19 mouse cellular contexts compared by ENCODE assay signal in the genomic region with DNA sequence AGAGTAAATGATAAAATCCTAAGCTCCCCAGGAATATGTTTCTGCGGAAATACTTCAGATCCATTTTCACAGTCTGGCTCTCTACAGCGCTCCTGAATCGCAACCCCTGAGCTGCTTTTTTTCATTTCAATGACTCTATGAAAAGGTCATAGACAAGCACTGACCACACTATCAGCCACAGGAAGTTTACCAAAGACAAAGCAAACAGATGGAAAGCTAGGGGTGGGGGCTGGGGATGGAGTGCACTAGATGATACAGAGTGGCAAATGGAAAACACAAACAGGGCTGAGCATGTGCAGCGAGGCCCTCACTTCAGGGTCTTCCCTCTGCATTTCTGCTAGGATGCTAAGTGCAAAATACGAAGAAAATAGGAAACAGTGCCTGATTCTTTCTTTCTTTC. TPM values are rescaled to one million over a fixed set of nuclear protein-coding genes. Genes with fewer than 3 reads are reported as not detected.
DNase-seq lines count a peak whose midpoint lies in the region; ATAC-seq and TF ChIP-seq lines count a peak whose summit lies in the region.
"Had no signal": no experiment of that assay in that cellular context is flagged by ENCODE, and none has a peak within 500 bp of the region (broad histone marks: within the 10 kb centered on the region; RNA-seq: fewer than 3 reads in every experiment).

No protein-coding gene starts in this region.

- no peak overlapping the region for H3K4me2 ChIP-seq in liver, postnatal 0 days (ENCODE audit: low read depth, low read length)
- H3K4me2 ChIP-seq in liver, embryonic 13.5 days: no peak overlapping the region
- no peak overlapping the region for H3K4me2 ChIP-seq in intestine, embryonic 16.5 days (ENCODE audit: low read depth, low read length)
- H3K4me2 ChIP-seq: embryonic facial prominence, embryonic 15.5 days; forebrain, embryonic 15.5 days; hindbrain, embryonic 14.5 days had no signal

- H3K36me3 ChIP-seq in liver, postnatal 0 days (replicated peaks; ENCODE audit: insufficient read depth, low read length): no peaks in the 10 kb centered on the region
- no peaks in the 10 kb centered on the region for H3K36me3 ChIP-seq in liver, embryonic 13.5 days
- H3K36me3 ChIP-seq in intestine, embryonic 16.5 days (ENCODE audit: control insufficient read depth, insufficient read depth, low read length): no peaks in the 10 kb centered on the region

- no peak overlapping the region for H3K9ac ChIP-seq in liver, postnatal 0 days (replicated peaks)
- H3K9ac ChIP-seq in liver, embryonic 13.5 days: no peak overlapping the region
- no peak overlapping the region for H3K9ac ChIP-seq in intestine, embryonic 16.5 days (ENCODE audit: low read depth, low read length)
- H3K9ac ChIP-seq: embryonic facial prominence, embryonic 15.5 days; forebrain, embryonic 15.5 days; hindbrain, embryonic 14.5 days had no signal

- no peaks in the 10 kb centered on the region for H3K27me3 ChIP-seq in liver, postnatal 0 days (ENCODE audit: insufficient read depth, low read length)
- no peaks in the 10 kb centered on the region for H3K27me3 ChIP-seq in liver, embryonic 13.5 days
- no peaks in the 10 kb centered on the region for H3K27me3 ChIP-seq in intestine, embryonic 16.5 days (replicated peaks; ENCODE audit: control insufficient read depth, insufficient read depth, low read length)
- H3K27me3 ChIP-seq: embryonic facial prominence, embryonic 15.5 days; forebrain, embryonic 15.5 days had no signal

- no peak overlapping the region for H3K4me3 ChIP-seq in liver, postnatal 0 days (ENCODE audit: low read depth, low read length)
- no peak overlapping the region for H3K4me3 ChIP-seq in liver, embryonic 13.5 days (replicated peaks)
- no peak overlapping the region for H3K4me3 ChIP-seq in intestine, embryonic 16.5 days (ENCODE audit: low read length)
- H3K4me3 ChIP-seq: embryonic facial prominence, embryonic 15.5 days; forebrain, embryonic 15.5 days had no signal

- no peak overlapping the region for H3K27ac ChIP-seq in liver, postnatal 0 days (ENCODE audit: low read depth)
- no peak overlapping the region for H3K27ac ChIP-seq in liver, embryonic 13.5 days
- H3K27ac ChIP-seq in intestine, embryonic 16.5 days (ENCODE audit: low read length): no peak overlapping the region
- H3K27ac ChIP-seq: embryonic facial prominence, embryonic 15.5 days; forebrain, embryonic 15.5 days; hindbrain, embryonic 14.5 days had no signal

- no peak for TF ChIP-seq CTCF in liver, postnatal 0 days (IDR thresholded peaks at IDR 0.05; ENCODE audit: low read depth)

- peak; percentile 12 for DNase-seq in embryo, embryonic 10.5 days (ENCODE audit: low spot score)
- no peak for DNase-seq in embryo, embryonic 11 days
- peak; percentile 14 for DNase-seq in liver
- no peak for DNase-seq in liver, postnatal 0 days
- DNase-seq in 416B (ENCODE audit: low read depth): peak; percentile 65
- no peak for DNase-seq in liver, embryonic 13.5 days
- DNase-seq: adrenal gland, postnatal 14 days; cerebellum, adult 11-12 months; cerebellum, adult 9-10 months; cerebellum, postnatal 25 days; gastrocnemius, postnatal 36 days; heart, adult 18-20 months; heart, postnatal 14 days had no signal

- ATAC-seq in liver, postnatal 0 days: no peak
- peak; percentile 62 for ATAC-seq in liver, embryonic 13.5 days (ENCODE audit: low read depth)
- ATAC-seq in intestine, embryonic 16.5 days: no peak
- no peak for ATAC-seq in erythroblast, adult 5-6 weeks (replicated peaks; ENCODE audit: low FRiP score, poor library complexity, severe bottlenecking)
- ATAC-seq: activated CD4-positive, CD25-positive, alpha-beta regulatory T cell, adult 4 months; forebrain, embryonic 15.5 days had no signal

- H3K4me1 ChIP-seq in liver, postnatal 0 days (ENCODE audit: insufficient read depth): no peaks in the 10 kb centered on the region
- H3K4me1 ChIP-seq in liver, embryonic 13.5 days (replicated peaks): no peaks in the 10 kb centered on the region
- H3K4me1 ChIP-seq in intestine, embryonic 16.5 days (ENCODE audit: control insufficient read depth, insufficient read depth, low read length): no peaks in the 10 kb centered on the region
- H3K4me1 ChIP-seq: embryonic facial prominence, embryonic 15.5 days; forebrain, embryonic 15.5 days had no signal

- 69% methylated on average over 5 of the region's 5 CpGs for WGBS in liver, postnatal 0 days (ENCODE audit: insufficient replicate concordance)
- WGBS in liver, embryonic 13.5 days (ENCODE audit: insufficient replicate concordance): 49% methylated on average over 5 of the region's 5 CpGs
- 66% methylated on average over 5 of the region's 5 CpGs for WGBS in intestine, embryonic 16.5 days

- no peaks in the 10 kb centered on the region for H3K9me3 ChIP-seq in liver, postnatal 0 days (ENCODE audit: low read length)
- no peaks in the 10 kb centered on the region for H3K9me3 ChIP-seq in liver, embryonic 13.5 days (replicated peaks)
- H3K9me3 ChIP-seq in intestine, embryonic 16.5 days (ENCODE audit: control insufficient read depth, low read length): no peaks in the 10 kb centered on the region
- H3K9me3 ChIP-seq: embryonic facial prominence, embryonic 15.5 days; forebrain, embryonic 15.5 days had no signal

- TF ChIP-seq EP300 in liver, postnatal 0 days (IDR thresholded peaks at IDR 0.05; ENCODE audit: low read depth): no peak

RNA-seq across cellular contexts. Expression of a gene that starts 52.0 kb away (rescaled TPM):
- polyA plus RNA-seq in liver, postnatal 0 days (2015; fragmentation: Nextera tagmentation; extraction: Ambion mirVana): 8.1 and 10.1 TPM in 2 replicates
- polyA plus RNA-seq in liver, embryonic 13.5 days (2015; fragmentation: Nextera tagmentation; extraction: Ambion mirVana): 12.2 and 16.9 TPM in 2 replicates
- 32.1 and 35.1 TPM in 2 replicates for polyA plus RNA-seq in intestine, embryonic 16.5 days (2015; fragmentation: Nextera tagmentation; extraction: Ambion mirVana)
- 7.7 and 15.0 TPM in 2 replicates for total RNA-seq in erythroblast, adult 5-6 weeks (2015; ENCODE audit: low replicate concordance)
- total RNA-seq in erythroblast, adult 5-6 weeks (2017; ENCODE audit: low replicate concordance): 12.3 and 13.1 TPM in 2 replicates

RNA-seq across cellular contexts. Expression of a gene that starts 52.2 kb away (rescaled TPM):
- 9.7 and 10.9 TPM in 2 replicates for polyA plus RNA-seq in liver, postnatal 0 days (2015; fragmentation: Nextera tagmentation; extraction: Ambion mirVana)
- 13.6 and 15.7 TPM in 2 replicates for polyA plus RNA-seq in liver, embryonic 13.5 days (2015; fragmentation: Nextera tagmentation; extraction: Ambion mirVana)
- polyA plus RNA-seq in intestine, embryonic 16.5 days (2015; fragmentation: Nextera tagmentation; extraction: Ambion mirVana): 13.9 and 15.4 TPM in 2 replicates
- 8.6 and 9.6 TPM in 2 replicates for total RNA-seq in erythroblast, adult 5-6 weeks (2015; ENCODE audit: low replicate concordance)
- total RNA-seq in erythroblast, adult 5-6 weeks (2017; ENCODE audit: low replicate concordance): 6.8 and 9.6 TPM in 2 replicates

Comparison
In these comparisons a context has a peak if more than half of its experiments do, and no peak if none do; other contexts are left out.
1. DNase-seq: peak in embryo, embryonic 10.5 days (single experiment), liver (single experiment) and 416B (single experiment); none in embryo, embryonic 11 days (single experiment), liver, postnatal 0 days (single experiment) and liver, embryonic 13.5 days (single experiment).